Mouse (Mus musculus) neural tube, embryonic 13.5 days (tissue): ENCODE data around the gene Tmem92. TPM values are rescaled to one million over a fixed set of nuclear protein-coding genes. Genes with fewer than 3 reads are reported as not detected.

ENCODE experiments used
- polyA plus RNA-seq: library from polyadenylated mRNA; unstranded; fragments of >200 nt; fragmentation: Nextera tagmentation; extraction: Ambion mirVana; gene quantifications from 2 replicates; pipeline ENCODE4 v1.2.1, GENCODE M21; 2015

Gene Tmem92
- polyA plus RNA-seq, 1 experiment from 2014 or later = not detected

Other genes starting within 250 kb of the Tmem92 start
- 4.7 and 5.4 TPM in 2 replicates for gene Rsad1, start 233.4 kb downstream of the Tmem92 start, polyA plus RNA-seq
- 0.45 and 1.7 TPM in 2 replicates for gene Chad, start 217.7 kb downstream of the Tmem92 start, polyA plus RNA-seq
- 2.0 and 2.2 TPM in 2 replicates for gene Acsf2, start 180.8 kb downstream of the Tmem92 start, polyA plus RNA-seq
- gene Lrrc59, start 152.9 kb downstream of the Tmem92 start, polyA plus RNA-seq = 169 and 170 TPM in 2 replicates
- gene Mrpl27, start 128.9 kb downstream of the Tmem92 start, polyA plus RNA-seq = 144 and 147 TPM in 2 replicates
- gene Eme1, start 128.7 kb downstream of the Tmem92 start, polyA plus RNA-seq = 5.0 and 5.2 TPM in 2 replicates
- gene Xylt2, start 105.2 kb downstream of the Tmem92 start, polyA plus RNA-seq = 16.0 and 16.1 TPM in 2 replicates
- 0.23 and 0.29 TPM in 2 replicates for gene Gm11541, start 78.2 kb downstream of the Tmem92 start, polyA plus RNA-seq
- not detected in 2 replicates for gene Cdc34b, start 40.9 kb downstream of the Tmem92 start, polyA plus RNA-seq
- 187 and 207 TPM in 2 replicates for gene Col1a1, start 153.5 kb upstream of the Tmem92 start, polyA plus RNA-seq
- not detected in 2 replicates for gene Hils1, start 184.9 kb upstream of the Tmem92 start, polyA plus RNA-seq
- gene Sgca, start 193.6 kb upstream of the Tmem92 start, polyA plus RNA-seq = 1.8 TPM in 1 of 2 replicates, not detected in the other
- 18.0 and 19.3 TPM in 2 replicates for gene Ppp1r9b, start 208.3 kb upstream of the Tmem92 start, polyA plus RNA-seq
- gene Samd14, start 227.2 kb upstream of the Tmem92 start, polyA plus RNA-seq = 133 and 151 TPM in 2 replicates